Mouse (Mus musculus) limb, embryonic 14.5 days (tissue): ENCODE results near the gene Art3. TPM values are rescaled to one million over a fixed set of nuclear protein-coding genes. Genes with fewer than 3 reads are reported as not detected.
A peak's percentile ranks its signal among the peaks of the same experiment; 100 is the strongest.

ENCODE experiments used
- ATAC-seq: fragments of 200-750 bp; cut with Nextera tagmentation; 2 replicates; pipeline ENCODE4 v1.8.0; 2017; ENCODE audit warnings: low read depth, moderate number of reproducible peaks, moderate TSS enrichment; ENCODE audit not compliant: low FRiP score
- DNase-seq: peaks from one replicate; pipeline ENCODE4 v3.0.0-alpha.2; 2015; ENCODE audit warnings: low spot score
- H3K27ac ChIP-seq: fragments of 300-500 bp; sonication (generic); replicated peaks from 2 replicates; pipeline ENCODE4 v1.5.1; 2014; ENCODE audit warnings: low read depth, mild to moderate bottlenecking, low read length, moderate library complexity, mixed read lengths
- H3K27me3 ChIP-seq: fragments of 300-500 bp; sonication (generic); 2 replicates; pipeline ENCODE4 v1.6.1; 2014; ENCODE audit warnings: low read length, mixed read lengths; ENCODE audit not compliant: control insufficient read depth, insufficient read depth
- H3K36me3 ChIP-seq: fragments of 300-500 bp; sonication (generic); 2 replicates; pipeline ENCODE4 v1.6.1; 2014; ENCODE audit warnings: mild to moderate bottlenecking, low read length, moderate library complexity, mixed read lengths; ENCODE audit not compliant: control insufficient read depth, insufficient read depth
- H3K4me1 ChIP-seq: fragments of 300-500 bp; sonication (generic); 2 replicates; pipeline ENCODE4 v1.6.1; 2014; ENCODE audit warnings: antibody characterized with exemption, low read length, mixed read lengths; ENCODE audit not compliant: control insufficient read depth, insufficient read depth
- H3K4me2 ChIP-seq: fragments of 300-500 bp; sonication (generic); replicated peaks from 2 replicates; pipeline ENCODE4 v1.6.1; 2014; ENCODE audit warnings: low read depth, mild to moderate bottlenecking, low read length, moderate library complexity; ENCODE audit not compliant: severe bottlenecking
- H3K4me3 ChIP-seq: fragments of 300-500 bp; sonication (generic); replicated peaks from 2 replicates; pipeline ENCODE4 v1.5.1; 2014; ENCODE audit warnings: low read length
- H3K9ac ChIP-seq: fragments of 300-500 bp; sonication (generic); 2 replicates; pipeline ENCODE4 v1.6.1; 2014; ENCODE audit warnings: mild to moderate bottlenecking, low read depth, low read length, moderate library complexity; ENCODE audit not compliant: severe bottlenecking
- H3K9me3 ChIP-seq: fragments of 300-500 bp; sonication (generic); 2 replicates; pipeline ENCODE4 v1.6.1; 2016; ENCODE audit warnings: low read length; ENCODE audit not compliant: control insufficient read depth
- POLR2A ChIP-seq: fragments of 200-500 bp; IDR thresholded peaks from 2 replicates; pipeline ENCODE4 v1.8.0; 2012; ENCODE audit warnings: inconsistent platforms, mild to moderate bottlenecking, moderate library complexity, borderline replicate concordance; ENCODE audit not compliant: insufficient read depth, insufficient read length; ENCODE audit errors: extremely low read depth
- WGBS: fragments of 180-500 bp; shearing (Covaris S2); extraction: QIAGEN DNeasy Blood & Tissue Kit; methylation state at CpG from one replicate; pipeline ENCODE4 v1.1.7; 2014; 5-methylcytosine and 5-hydroxymethylcytosine counted together
- polyA plus RNA-seq, 2 experiments: library from polyadenylated mRNA; depleted of rRNA in 1 of 2; stranded (reverse) in 1 of 2; unstranded in 1 of 2; fragments of >200 nt; fragmentation: Nextera tagmentation in 1 of 2; extraction: Ambion mirVana in 1 of 2; gene quantifications; 2 replicates each; pipeline versions ENCODE4 v1.2.1 to v1.2.3; 2012 to 2014

Art3 gene
- polyA plus RNA-seq, 2 experiments, result 7.7 to 9.6 TPM

GRCm38 (mm10) chr5:92393863-92394262 is 62.2 kb downstream of the Art3 start:
- H3K9me3 ChIP-seq, result no peaks in the 10 kb centered on the region
- 65% methylated on average over 10 of the region's 10 CpGs for WGBS
- no peak overlapping the region for H3K9ac ChIP-seq
- ATAC-seq, result no peak
- no peak overlapping the region for H3K27ac ChIP-seq
- H3K27me3 ChIP-seq, result peaks cover 18% of the 10 kb centered on the region; the same call in 1 of the 2 replicates
- H3K36me3 ChIP-seq, result no peaks in the 10 kb centered on the region
- TF ChIP-seq POLR2A, result no peak
- no peak overlapping the region for H3K4me3 ChIP-seq
- no peak for DNase-seq
- H3K4me2 ChIP-seq, result no peak overlapping the region
- peaks cover 4% of the 10 kb centered on the region; the same call in 1 of the 2 replicates for H3K4me1 ChIP-seq

GRCm38 (mm10) chr5:92395764-92396163 is 64.1 kb downstream of the Art3 start:
- 86% methylated on average over 3 of the region's 3 CpGs for WGBS
- ATAC-seq, result no peak

GRCm38 (mm10) chr5:92396476-92396875 is 64.8 kb downstream of the Art3 start:
- no peak for TF ChIP-seq POLR2A
- H3K4me2 ChIP-seq, result no peak overlapping the region
- peaks cover 15% of the 10 kb centered on the region; the same call in 1 of the 2 replicates for H3K27me3 ChIP-seq
- H3K9ac ChIP-seq, result no peak overlapping the region
- H3K4me3 ChIP-seq, result no peak overlapping the region
- H3K9me3 ChIP-seq, result no peaks in the 10 kb centered on the region
- WGBS, result 90% methylated on average over 6 of the region's 6 CpGs
- H3K4me1 ChIP-seq, result no peaks in the 10 kb centered on the region
- ATAC-seq (no peak), DNase-seq (no peak)
- H3K36me3 ChIP-seq, result no peaks in the 10 kb centered on the region
- no peak overlapping the region for H3K27ac ChIP-seq

More at GRCm38 (mm10) chr5:92395764-92396163, 64.1 kb downstream of the Art3 start:
- Histone ChIP-seq H3K9me3 (no peaks in the 10 kb centered on the region), H3K4me3 (no peak overlapping the region), H3K27me3 (peaks cover 18% of the 10 kb centered on the region; the same call in 1 of the 2 replicates), H3K9ac (no peak overlapping the region), H3K4me1 (no peaks in the 10 kb centered on the region), H3K4me2 (no peak overlapping the region), H3K36me3 (no peaks in the 10 kb centered on the region), H3K27ac (no peak overlapping the region)
- DNase-seq, result no peak
- no peak for TF ChIP-seq POLR2A

- 26% methylated on average over 5 of the region's 5 CpGs for WGBS
These were observed 66.5 kb downstream of the Art3 start for GRCm38 (mm10) chr5:92398153-92398552.

GRCm38 (mm10) chr5:92402816-92403215 is 71.2 kb downstream of the Art3 start:
- 69% methylated on average over 9 of the region's 9 CpGs for WGBS
- Histone ChIP-seq H3K9me3 (no peaks in the 10 kb centered on the region), H3K4me3 (no peak overlapping the region), H3K36me3 (no peaks in the 10 kb centered on the region), H3K27ac (no peak overlapping the region), H3K9ac (no peak overlapping the region), H3K27me3 (no peaks in the 10 kb centered on the region), H3K4me2 (no peak overlapping the region), H3K4me1 (peaks cover 5% of the 10 kb centered on the region; the same call in 1 of the 2 replicates)
- TF ChIP-seq POLR2A, result no peak
- no peak for DNase-seq
- ATAC-seq, result no peak

More at GRCm38 (mm10) chr5:92398153-92398552, 66.5 kb downstream of the Art3 start:
- H3K27me3 ChIP-seq, result no peaks in the 10 kb centered on the region
- H3K4me3 ChIP-seq, result no peak overlapping the region
- DNase-seq (peak; percentile 90), ATAC-seq (peak; percentile 80)
- no peaks in the 10 kb centered on the region for H3K36me3 ChIP-seq
- H3K27ac ChIP-seq, result no peak overlapping the region
- H3K4me2 ChIP-seq, result no peak overlapping the region
- no peak overlapping the region for H3K9ac ChIP-seq
- H3K9me3 ChIP-seq, result no peaks in the 10 kb centered on the region
- H3K4me1 ChIP-seq, result no peaks in the 10 kb centered on the region
- no peak for TF ChIP-seq POLR2A
